Mouse (Mus musculus) forebrain, embryonic 13.5 days (tissue): ENCODE measurements around the gene Dpp6. TPM values are rescaled to one million over a fixed set of nuclear protein-coding genes. Genes with fewer than 3 reads are reported as not detected.

Experiments used
- ATAC-seq: fragments of 200-750 bp; cut with Nextera tagmentation; 2 replicates; pipeline ENCODE4 v1.8.0; 2017
- H3K27ac ChIP-seq: fragments of 300-500 bp; sonication (generic); 2 replicates; pipeline ENCODE4 v1.5.1; 2015; ENCODE audit warnings: inconsistent platforms, mild to moderate bottlenecking, moderate library complexity
- H3K27me3 ChIP-seq: fragments of 300-500 bp; sonication (generic); 2 replicates; pipeline ENCODE4 v1.6.1; 2015; ENCODE audit warnings: mild to moderate bottlenecking, inconsistent platforms
- H3K36me3 ChIP-seq: fragments of 300-500 bp; sonication (generic); 2 replicates; pipeline ENCODE4 v1.6.1; 2015; ENCODE audit warnings: mild to moderate bottlenecking, inconsistent platforms; ENCODE audit not compliant: poor library complexity, severe bottlenecking
- H3K4me1 ChIP-seq: fragments of 300-500 bp; sonication (generic); 2 replicates; pipeline ENCODE4 v1.6.1; 2015; ENCODE audit warnings: inconsistent platforms
- H3K4me2 ChIP-seq: fragments of 300-500 bp; sonication (generic); 2 replicates; pipeline ENCODE4 v1.6.1; 2015; ENCODE audit warnings: inconsistent platforms, mild to moderate bottlenecking, moderate library complexity
- H3K4me3 ChIP-seq: fragments of 300-500 bp; sonication (generic); 2 replicates; pipeline ENCODE4 v1.5.1; 2015; ENCODE audit warnings: mild to moderate bottlenecking, inconsistent platforms
- H3K9ac ChIP-seq: fragments of 300-500 bp; sonication (generic); 2 replicates; pipeline ENCODE4 v1.6.1; 2015; ENCODE audit warnings: mild to moderate bottlenecking, inconsistent platforms
- H3K9me3 ChIP-seq: fragments of 300-500 bp; sonication (generic); replicated peaks from 2 replicates; pipeline ENCODE4 v1.6.1; 2016; ENCODE audit warnings: inconsistent platforms
- WGBS: fragments of 180-500 bp; shearing (Covaris S2); methylation state at CpG from one replicate; pipeline ENCODE4 v1.1.7; 2015; 5-methylcytosine and 5-hydroxymethylcytosine counted together
- polyA plus RNA-seq: library from polyadenylated mRNA; unstranded; fragments of >200 nt; fragmentation: Nextera tagmentation; extraction: Ambion mirVana; gene quantifications from 2 replicates; pipeline ENCODE4 v1.2.1, GENCODE M21; 2015

Gene Dpp6
- polyA plus RNA-seq, 1 experiment from 2014 or later = 16.5 TPM

- H3K9me3 ChIP-seq = no peaks in the 10 kb centered on the region
- H3K4me1 ChIP-seq = peaks cover 33% of the 10 kb centered on the region
- 54% methylated on average over 7 of the region's 7 CpGs for WGBS
- no peaks in the 10 kb centered on the region for H3K27me3 ChIP-seq
- no peaks in the 10 kb centered on the region for H3K36me3 ChIP-seq
- H3K9ac ChIP-seq = no peak overlapping the region
- no peak overlapping the region for H3K4me3 ChIP-seq
- H3K4me2 ChIP-seq = peak overlapping the region; percentile 73; the same call in 1 of the 2 replicates
- ATAC-seq = no peak
- no peak overlapping the region for H3K27ac ChIP-seq
These were observed 90.1 kb downstream of the Dpp6 start for GRCm38 (mm10) chr5:26907151-26907550.

- H3K36me3 ChIP-seq = no peaks in the 10 kb centered on the region
- peaks cover 33% of the 10 kb centered on the region for H3K4me1 ChIP-seq
- H3K4me2 ChIP-seq = no peak overlapping the region
- 67% methylated on average over 4 of the region's 4 CpGs for WGBS
- no peak overlapping the region for H3K9ac ChIP-seq
- ATAC-seq = no peak
- no peak overlapping the region for H3K27ac ChIP-seq
- H3K9me3 ChIP-seq = no peaks in the 10 kb centered on the region
- no peak overlapping the region for H3K4me3 ChIP-seq
- no peaks in the 10 kb centered on the region for H3K27me3 ChIP-seq
These were observed 91.6 kb downstream of the Dpp6 start for GRCm38 (mm10) chr5:26908612-26909011.

- Histone ChIP-seq H3K36me3 (no peaks in the 10 kb centered on the region), H3K27ac (no peak overlapping the region), H3K27me3 (no peaks in the 10 kb centered on the region), H3K9ac (no peak overlapping the region), H3K4me1 (peaks cover 19% of the 10 kb centered on the region), H3K4me2 (no peak overlapping the region), H3K4me3 (no peak overlapping the region), H3K9me3 (no peaks in the 10 kb centered on the region)
- ATAC-seq = no peak
These were observed 93.3 kb downstream of the Dpp6 start for GRCm38 (mm10) chr5:26910353-26910752.

- Histone ChIP-seq H3K27me3 (no peaks in the 10 kb centered on the region), H3K36me3 (no peaks in the 10 kb centered on the region), H3K27ac (no peak overlapping the region), H3K4me1 (peaks cover 4% of the 10 kb centered on the region), H3K4me3 (no peak overlapping the region), H3K9ac (no peak overlapping the region), H3K4me2 (no peak overlapping the region), H3K9me3 (no peaks in the 10 kb centered on the region)
- WGBS = 79% methylated on average over 3 of the region's 3 CpGs
- ATAC-seq = no peak
These were observed 95.0 kb downstream of the Dpp6 start for GRCm38 (mm10) chr5:26911965-26912364.

- Histone ChIP-seq H3K4me2 (no peak overlapping the region), H3K4me3 (no peak overlapping the region), H3K36me3 (no peaks in the 10 kb centered on the region), H3K27ac (no peak overlapping the region), H3K9ac (no peak overlapping the region), H3K27me3 (no peaks in the 10 kb centered on the region), H3K9me3 (no peaks in the 10 kb centered on the region), H3K4me1 (no peaks in the 10 kb centered on the region)
- ATAC-seq = no peak
- WGBS = 94% methylated on average over 3 of the region's 3 CpGs
These were observed 101.8 kb downstream of the Dpp6 start for GRCm38 (mm10) chr5:26918763-26919162.

- Histone ChIP-seq H3K4me1 (no peaks in the 10 kb centered on the region), H3K36me3 (no peaks in the 10 kb centered on the region), H3K4me3 (no peak overlapping the region), H3K9ac (no peak overlapping the region), H3K4me2 (no peak overlapping the region), H3K9me3 (no peaks in the 10 kb centered on the region), H3K27ac (no peak overlapping the region), H3K27me3 (no peaks in the 10 kb centered on the region)
- 82% methylated on average over 5 of the region's 5 CpGs for WGBS
- ATAC-seq = no peak
These were observed 107.5 kb downstream of the Dpp6 start for GRCm38 (mm10) chr5:26924552-26924951.

- Histone ChIP-seq H3K36me3 (no peaks in the 10 kb centered on the region), H3K9ac (no peak overlapping the region), H3K9me3 (no peaks in the 10 kb centered on the region), H3K4me3 (no peak overlapping the region), H3K27ac (no peak overlapping the region), H3K27me3 (no peaks in the 10 kb centered on the region), H3K4me2 (no peak overlapping the region), H3K4me1 (no peaks in the 10 kb centered on the region)
- ATAC-seq = no peak
- WGBS = 61% methylated on average over 3 of the region's 3 CpGs
These were observed 115.6 kb downstream of the Dpp6 start for GRCm38 (mm10) chr5:26932413-26933122.

- H3K9ac ChIP-seq = no peak overlapping the region
- no peak overlapping the region for H3K4me2 ChIP-seq
- H3K27me3 ChIP-seq = no peaks in the 10 kb centered on the region
- no peak for ATAC-seq
- no peaks in the 10 kb centered on the region for H3K36me3 ChIP-seq
- H3K4me3 ChIP-seq = no peak overlapping the region
- WGBS = 89% methylated on average over 6 of the region's 6 CpGs
- no peak overlapping the region for H3K27ac ChIP-seq
- H3K4me1 ChIP-seq = no peaks in the 10 kb centered on the region
- no peaks in the 10 kb centered on the region for H3K9me3 ChIP-seq
These were observed 117.9 kb downstream of the Dpp6 start for GRCm38 (mm10) chr5:26934911-26935310.

- WGBS = 89% methylated on average over 5 of the region's 5 CpGs
- no peak overlapping the region for H3K4me2 ChIP-seq
- no peaks in the 10 kb centered on the region for H3K27me3 ChIP-seq
- H3K27ac ChIP-seq = no peak overlapping the region
- no peaks in the 10 kb centered on the region for H3K9me3 ChIP-seq
- H3K36me3 ChIP-seq = no peaks in the 10 kb centered on the region
- no peak overlapping the region for H3K4me3 ChIP-seq
- H3K9ac ChIP-seq = no peak overlapping the region
- 0 out of 2 replicates have a peak, but pooled peaks cover 4% of the 10 kb centered on the region for H3K4me1 ChIP-seq
- ATAC-seq = no peak
These were observed 124.5 kb downstream of the Dpp6 start for GRCm38 (mm10) chr5:26941471-26941870.

- Histone ChIP-seq H3K36me3 (no peaks in the 10 kb centered on the region), H3K27me3 (no peaks in the 10 kb centered on the region), H3K9me3 (no peaks in the 10 kb centered on the region), H3K4me2 (no peak overlapping the region), H3K4me1 (0 out of 2 replicates have a peak, but pooled peaks cover 4% of the 10 kb centered on the region), H3K9ac (no peak overlapping the region), H3K27ac (no peak overlapping the region), H3K4me3 (no peak overlapping the region)
- ATAC-seq = peak; percentile 81
- 52% methylated on average over 4 of the region's 4 CpGs for WGBS
These were observed 128.3 kb downstream of the Dpp6 start for GRCm38 (mm10) chr5:26945169-26945920.

GRCm38 (mm10) chr5:26969941-26970590 is 153.1 kb downstream of the Dpp6 start:
- WGBS = 77% methylated on average over 6 of the region's 6 CpGs
- ATAC-seq = no peak

GRCm38 (mm10) chr5:26973166-26973565 is 156.2 kb downstream of the Dpp6 start:
- Histone ChIP-seq H3K9ac (no peak overlapping the region), H3K4me3 (no peak overlapping the region), H3K36me3 (no peaks in the 10 kb centered on the region), H3K27me3 (no peaks in the 10 kb centered on the region), H3K9me3 (no peaks in the 10 kb centered on the region), H3K27ac (no peak overlapping the region), H3K4me2 (no peak overlapping the region), H3K4me1 (peaks cover 3% of the 10 kb centered on the region; the same call in 1 of the 2 replicates)
- 12% methylated on average over 4 of the region's 4 CpGs for WGBS
- no peak for ATAC-seq

More at GRCm38 (mm10) chr5:26969941-26970590, 153.1 kb downstream of the Dpp6 start:
- Histone ChIP-seq H3K27me3 (no peaks in the 10 kb centered on the region), H3K9me3 (no peaks in the 10 kb centered on the region), H3K4me3 (no peak overlapping the region), H3K4me1 (peaks cover 3% of the 10 kb centered on the region; the same call in 1 of the 2 replicates), H3K9ac (no peak overlapping the region), H3K36me3 (no peaks in the 10 kb centered on the region), H3K27ac (no peak overlapping the region), H3K4me2 (no peak overlapping the region)
